Mouse (Mus musculus): ENCODE data around the gene A630073D07Rik.
"Not testable (repeated sequence)": the region's sequence is repeated elsewhere in the genome, so short reads cannot be mapped to it uniquely, and the experiment has no call there.

A630073D07Rik gene

DNA sequence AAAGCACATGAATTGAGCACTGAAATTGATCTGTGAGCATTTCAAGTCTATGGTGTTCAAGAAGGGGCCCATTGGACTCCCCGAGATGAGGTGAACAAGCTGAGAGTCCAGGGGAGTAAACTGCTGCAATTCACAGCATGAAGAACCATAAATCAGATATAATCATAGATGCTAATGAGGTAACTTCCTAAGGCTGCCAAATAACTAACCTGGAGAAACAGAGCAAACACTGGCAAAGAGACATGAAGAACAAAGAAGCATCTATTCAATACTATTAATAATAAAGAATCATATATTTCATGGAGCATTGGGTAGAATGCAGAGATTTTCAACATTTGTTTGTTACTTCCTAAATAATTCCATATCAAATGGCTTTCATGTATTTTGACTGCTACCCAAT lies at the start of gene A630073D07Rik:
TSS of gene A630073D07Rik (minus strand) at position 101 of the 400 bp plus-strand sequence.
- DNase-seq (ENCODE audit: low read depth, low spot score): no peak

DNA sequence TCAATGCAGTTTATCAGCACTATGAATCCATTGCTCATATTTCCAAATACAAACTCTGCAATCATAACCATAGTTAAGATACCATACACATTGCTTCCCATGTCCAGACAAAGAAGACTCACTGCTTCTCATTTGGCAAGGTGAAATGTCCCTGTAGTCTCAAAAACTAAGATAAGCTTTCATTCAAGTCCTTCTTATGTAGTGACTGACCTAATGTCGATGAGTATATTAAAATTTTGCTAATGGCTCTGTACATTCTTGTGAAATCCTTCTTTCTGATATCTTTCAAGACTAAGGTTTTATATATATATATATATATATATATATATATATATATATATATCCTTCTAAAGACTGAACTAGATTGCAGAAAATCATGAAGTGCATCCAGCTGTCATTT lies 49.6 kb upstream of the A630073D07Rik start, which contains the start of gene Tas2r121:
TSS of gene Tas2r121 (minus strand) at position 101 of the 400 bp plus-strand sequence.
- DNase-seq (ENCODE audit: low read depth, low spot score): no peak

DNA sequence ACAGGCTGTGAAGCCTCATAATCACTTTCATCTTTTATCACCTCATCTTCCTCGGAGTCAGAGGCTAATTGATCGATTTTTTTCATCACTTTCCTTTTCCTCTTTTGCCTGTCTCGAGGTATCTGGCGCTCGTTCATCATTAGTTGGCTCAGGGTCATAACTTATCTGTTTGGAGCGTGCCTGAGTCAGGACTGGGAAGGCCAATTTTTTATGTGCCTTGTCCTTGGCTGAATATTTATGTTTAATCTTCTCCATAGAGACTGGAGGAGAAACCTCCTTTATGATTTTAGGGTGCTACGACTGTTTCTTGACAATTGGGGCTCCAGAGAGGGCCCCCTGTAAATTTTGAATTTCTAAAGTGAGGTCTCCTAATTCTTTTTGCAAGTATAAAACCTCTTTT lies 40.3 kb upstream of the A630073D07Rik start:
- DNase-seq (ENCODE audit: low read depth, low spot score): not testable (repeated sequence)

DNA sequence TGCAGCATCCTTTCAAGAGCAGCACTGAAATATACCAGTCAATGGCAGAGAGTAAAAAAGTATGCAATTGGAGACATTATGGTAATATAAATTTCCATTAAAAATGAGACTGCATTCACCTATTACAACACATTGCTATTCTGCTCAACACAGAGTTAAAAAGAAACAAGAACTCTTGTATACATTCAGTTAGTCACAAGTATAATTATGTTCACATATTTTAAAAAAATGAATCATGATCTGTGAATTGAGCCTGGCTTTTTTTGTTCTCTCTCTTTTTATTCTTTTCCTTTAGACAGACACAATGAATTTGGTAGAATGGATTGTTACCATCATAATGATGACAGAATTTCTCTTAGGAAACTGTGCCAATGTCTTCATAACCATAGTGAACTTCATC lies 5.3 kb upstream of the A630073D07Rik start, which contains the start of gene Tas2r120:
TSS of gene Tas2r120 (plus strand) at position 301 of the 400 bp plus-strand sequence.
- no peak for DNase-seq (ENCODE audit: low read depth, low spot score)

DNA sequence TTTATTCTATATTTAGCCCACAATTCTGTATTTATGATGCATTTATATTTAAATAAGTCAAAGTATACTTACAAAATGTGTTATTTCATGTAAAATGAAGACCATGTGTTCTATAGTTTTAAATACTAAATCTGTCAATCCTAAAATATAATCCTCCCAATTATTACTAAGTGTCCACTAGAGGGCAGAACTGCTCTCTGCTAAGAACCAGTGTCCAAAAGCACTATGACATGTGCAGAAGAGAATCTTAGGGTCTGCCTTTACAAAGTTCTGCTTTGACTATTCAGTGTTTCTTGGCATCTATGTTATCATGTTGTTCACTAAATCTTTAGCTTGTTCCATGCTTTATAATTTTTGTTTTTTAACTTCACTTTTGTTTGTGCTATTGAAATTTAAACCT lies 1.9 kb downstream of the A630073D07Rik start:
- peak; percentile 8 for DNase-seq (ENCODE audit: low read depth, low spot score)

DNA sequence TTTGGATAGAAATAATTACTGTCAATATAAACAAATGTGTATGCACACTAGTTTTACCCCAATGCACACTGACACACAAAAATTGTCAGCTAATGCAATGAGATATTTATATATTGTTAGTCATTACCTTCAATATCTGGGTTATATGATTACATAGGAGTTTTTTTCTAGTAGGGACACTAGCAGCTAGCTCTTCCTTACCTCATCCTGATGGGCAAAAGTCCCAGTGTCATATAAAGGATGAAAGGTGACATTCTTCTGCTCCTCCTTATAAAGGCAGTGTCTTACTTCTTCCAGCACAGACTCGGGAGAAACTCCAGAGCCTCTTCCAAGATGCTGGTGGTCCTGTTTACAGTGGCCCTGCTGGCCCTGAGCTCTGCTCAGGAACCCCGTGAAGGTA lies 55.7 kb downstream of the A630073D07Rik start, which contains the start of gene Prp2:
TSS of gene Prp2 (plus strand) at position 301 of the 400 bp plus-strand sequence.
- not testable (repeated sequence) for DNase-seq (ENCODE audit: low read depth, low spot score)

Measured in retina, adult 2 months (tissue).